Mouse (Mus musculus) thymus, postnatal 0 days (tissue): ENCODE measurements at regions not wholly inside any gene's neighbourhood (a gene's known extent, or its start where the extent isn't known, plus 50 kb on each side); places are given as distances from the start of the nearest gene placed in this dataset.
"Not testable (repeated sequence)": the region's sequence is repeated elsewhere in the genome, so short reads cannot be mapped to it uniquely, and the experiment has no call there.

Source experiments
- DNase-seq: peaks from one replicate; pipeline ENCODE4 v3.0.0-alpha.2; 2015; ENCODE audit warnings: low spot score

- no peak for DNase-seq
These were observed 74.2 kb downstream of the Dmrta1 start for GRCm38 (mm10) chr4:89753484-89753883.

DNA sequence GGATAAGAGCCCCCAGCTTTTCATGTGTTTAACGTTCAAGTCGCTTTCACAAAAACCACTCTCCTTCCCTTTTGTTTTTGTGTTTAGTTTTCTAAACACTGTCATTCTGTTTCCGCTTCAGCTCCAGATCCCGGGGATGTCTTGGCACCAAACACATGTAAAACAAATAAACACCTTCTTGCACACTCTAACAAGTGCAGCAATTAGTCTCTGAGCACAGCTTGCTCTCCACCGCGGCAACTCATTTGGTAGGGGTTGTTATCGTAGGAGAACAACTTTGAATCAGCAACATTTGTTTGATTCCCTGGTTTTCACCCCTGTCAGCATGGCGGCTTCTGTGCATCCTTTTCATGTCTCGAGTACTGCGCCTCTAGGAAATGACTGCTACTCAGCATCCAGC is 97.0 kb downstream of the Dmrta1 start:
- no peak for DNase-seq

- no peak for DNase-seq
These were observed 102.3 kb downstream of the Dmrta1 start for GRCm38 (mm10) chr4:89781487-89781886.

- DNase-seq = no peak
These were observed 137.6 kb downstream of the Dmrta1 start for GRCm38 (mm10) chr4:89816823-89817222.

DNA sequence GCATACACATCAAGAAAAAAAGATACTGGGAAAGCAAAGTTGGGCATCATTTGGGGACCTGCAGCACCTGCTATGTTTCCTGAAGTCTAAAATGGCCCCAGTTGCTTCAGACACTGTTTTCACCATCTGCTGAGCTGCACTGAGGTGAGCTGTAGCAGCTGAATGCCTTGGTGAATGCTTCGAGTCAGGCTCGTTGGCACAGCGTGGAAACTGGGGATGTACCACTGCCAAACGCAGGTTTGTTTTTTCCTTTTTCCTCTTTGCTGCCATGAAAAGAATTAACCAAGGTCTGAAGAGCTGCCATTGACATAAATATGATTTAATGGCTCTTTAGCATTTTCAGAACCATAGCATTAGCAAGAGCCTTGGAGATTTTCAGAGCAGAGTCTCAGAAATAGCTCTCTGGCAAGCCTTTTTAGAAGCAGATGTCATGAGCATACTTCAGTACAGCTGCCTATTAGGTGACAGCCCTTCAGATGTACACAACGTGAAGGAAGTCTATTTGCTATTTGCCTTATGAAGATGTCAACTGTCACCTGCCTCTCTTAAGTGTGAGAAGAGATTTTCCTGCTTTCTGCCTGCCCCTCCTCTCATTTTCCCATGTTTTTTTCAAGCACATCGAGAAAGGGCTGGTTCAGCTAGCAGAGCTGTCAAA is 155.4 kb downstream of the Dmrta1 start:
- no peak for DNase-seq

GRCm38 (mm10) chr4:89875375-89876055 is 196.3 kb downstream of the Dmrta1 start:
- DNase-seq = peak; percentile 41

GRCm38 (mm10) chr4:89876131-89876530 is 196.9 kb downstream of the Dmrta1 start:
- DNase-seq = not testable (repeated sequence)

- DNase-seq = no peak
These were observed 201.8 kb downstream of the Dmrta1 start for GRCm38 (mm10) chr4:89881083-89881482.

DNA sequence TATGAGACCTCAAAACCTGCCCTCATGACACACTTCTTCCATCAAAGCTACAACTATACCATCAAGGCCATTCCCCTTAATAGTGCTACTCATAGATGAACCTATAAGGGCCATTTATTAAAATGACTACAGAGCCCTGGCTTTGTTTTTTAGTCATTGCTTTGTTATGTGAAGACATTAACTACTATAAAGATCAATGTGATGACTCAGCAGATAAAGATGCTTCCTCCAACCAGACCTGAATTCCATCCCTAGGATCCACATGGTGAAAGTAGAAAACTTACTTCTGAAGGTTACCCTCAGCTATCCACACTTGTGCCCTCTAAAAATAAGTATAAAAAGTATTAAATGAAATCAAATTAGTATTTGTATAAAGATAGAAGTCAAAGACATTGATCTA is 230.4 kb downstream of the Dmrta1 start:
- no peak for DNase-seq

DNA sequence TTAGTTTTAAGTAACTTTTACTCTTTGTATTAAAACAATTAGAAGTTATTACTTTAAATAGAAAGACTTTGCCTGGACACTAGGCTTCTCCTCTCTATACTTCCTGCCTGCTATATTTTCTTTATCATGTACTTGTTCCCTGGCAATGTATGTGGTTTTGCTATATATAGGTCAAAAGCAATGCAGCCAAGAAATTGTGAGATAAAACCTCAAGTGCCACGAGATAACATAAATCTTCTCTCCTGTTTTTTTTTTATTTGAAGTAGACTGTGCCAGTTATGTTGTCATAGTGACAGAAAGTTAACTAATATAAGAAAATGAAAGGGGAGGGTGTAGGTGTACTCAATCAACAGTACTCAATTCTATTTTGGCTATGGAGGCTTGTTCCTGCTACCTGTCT is 258.4 kb downstream of the Dmrta1 start:
- no peak for DNase-seq

DNA sequence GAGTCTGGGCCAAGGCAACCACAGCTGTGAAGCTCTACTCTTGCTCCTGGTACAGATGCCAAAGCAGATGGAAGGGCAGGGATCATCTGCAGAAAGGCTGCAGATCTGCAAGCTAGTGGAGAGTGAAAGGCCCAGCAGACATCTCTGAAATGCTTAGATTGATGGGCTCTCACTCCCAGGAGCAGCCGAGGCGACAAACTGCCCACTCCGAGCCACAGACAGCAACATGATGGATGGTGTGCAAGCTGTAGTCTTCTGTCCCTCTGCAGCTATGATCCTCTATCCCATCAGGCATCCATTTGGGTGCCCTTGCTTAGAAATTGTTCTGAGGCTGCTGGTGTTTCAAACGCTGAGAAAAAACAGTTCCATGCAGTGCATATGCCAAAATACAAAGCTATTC is 262.1 kb downstream of the Dmrta1 start:
- no peak for DNase-seq

DNA sequence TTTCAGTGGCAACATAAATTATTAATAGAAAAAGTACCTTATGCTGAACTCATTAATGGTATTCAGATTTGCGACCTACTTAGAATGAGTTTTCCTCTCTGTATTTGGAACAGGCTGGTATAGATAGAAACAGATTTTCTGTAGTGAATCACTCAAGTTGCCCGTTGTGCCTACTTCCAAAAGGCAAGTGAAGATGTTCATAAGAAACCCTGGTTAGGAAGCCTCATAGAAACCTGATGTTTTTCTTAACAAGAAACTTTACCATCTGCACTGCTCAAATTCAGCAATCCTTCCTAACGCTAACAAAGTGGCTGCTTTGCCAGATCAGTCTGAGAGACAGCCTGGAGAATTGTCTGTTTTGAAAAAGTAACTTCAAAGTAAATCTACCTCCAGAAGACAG is 242.5 kb upstream of the Zfp352 start:
- DNase-seq = no peak

DNA sequence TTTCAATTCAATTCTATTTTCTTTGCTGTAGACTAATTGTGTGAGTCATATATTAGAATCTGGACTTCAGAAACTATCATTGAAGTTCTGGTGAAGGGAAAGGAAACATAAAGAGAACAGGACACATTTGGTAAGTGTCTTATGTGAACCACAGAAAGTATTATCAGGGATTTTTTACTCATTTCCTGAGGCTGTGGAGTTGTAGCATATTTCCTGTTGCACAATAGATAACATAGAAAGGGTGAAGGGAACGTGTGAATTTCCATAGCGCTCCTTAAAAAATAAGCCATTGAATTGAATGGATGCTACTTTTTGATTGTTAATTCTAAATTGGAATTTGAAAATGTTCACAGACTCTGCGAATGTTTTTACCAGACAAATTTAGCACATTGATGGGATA is 215.2 kb upstream of the Zfp352 start:
- no peak for DNase-seq

DNA sequence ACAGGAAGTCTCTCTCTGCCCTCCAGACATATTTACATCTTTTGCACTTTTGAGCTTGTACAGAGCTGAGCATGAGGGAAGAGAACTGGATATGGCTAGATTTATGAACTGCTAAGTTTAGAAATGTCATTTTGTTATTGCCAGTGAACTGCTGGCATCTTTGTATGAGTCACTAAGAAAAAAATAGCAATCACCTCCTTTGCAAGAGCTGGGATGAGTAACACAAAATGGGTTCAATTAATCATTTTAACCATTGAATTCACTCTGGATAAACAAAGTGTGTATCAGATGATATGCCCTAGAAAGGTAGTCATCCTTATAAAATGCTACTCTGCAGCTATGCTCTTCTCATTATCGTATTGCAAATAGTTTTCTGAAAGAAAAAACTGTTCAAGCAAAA is 214.7 kb upstream of the Zfp352 start:
- no peak for DNase-seq

DNA sequence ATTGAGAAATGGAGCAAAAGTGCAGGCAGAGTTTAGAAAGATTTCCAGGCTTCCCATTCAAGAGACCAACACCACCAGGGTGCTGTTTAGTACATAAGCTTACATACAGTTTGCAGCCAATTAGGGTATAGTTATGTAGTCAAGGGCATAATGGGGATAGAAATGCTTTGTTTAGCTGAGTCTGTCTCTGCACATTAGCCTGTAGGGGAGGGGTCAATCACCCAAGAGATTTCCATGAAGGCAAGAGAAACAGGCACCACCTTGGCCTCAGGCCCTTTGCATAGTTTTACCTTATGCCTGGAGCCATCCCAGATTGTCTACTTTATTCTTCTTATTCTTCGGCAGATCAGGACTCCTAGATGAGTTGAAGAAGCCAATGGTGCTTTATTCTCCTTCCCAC is 205.9 kb upstream of the Zfp352 start:
- DNase-seq = no peak

DNA sequence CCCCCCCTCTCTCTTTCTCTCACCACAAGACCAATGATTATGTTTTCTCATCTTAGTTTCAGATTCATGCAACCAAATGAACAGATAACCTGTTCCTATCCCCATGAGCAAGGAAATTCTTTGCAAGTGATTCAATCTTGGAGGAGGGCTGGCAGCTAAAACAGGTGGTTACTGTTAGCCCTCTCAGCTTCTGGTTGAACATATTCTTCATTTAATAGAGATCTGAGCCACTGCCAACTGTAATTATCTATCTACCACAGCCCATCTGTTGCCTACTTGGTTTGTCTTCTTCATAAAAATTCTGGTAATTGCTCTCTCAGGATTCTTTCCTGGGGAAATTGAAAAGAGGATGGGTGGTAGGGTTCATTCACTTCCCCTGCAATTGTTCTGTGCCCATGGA is 204.4 kb upstream of the Zfp352 start:
- no peak for DNase-seq
